Mouse (Mus musculus) small intestine, adult 2 months (tissue): ENCODE data around the gene Cacna1a. TPM values are rescaled to one million over a fixed set of nuclear protein-coding genes. Genes with fewer than 3 reads are reported as not detected.
A peak's percentile ranks its signal among the peaks of the same experiment; 100 is the strongest.

Source experiments
- H3K27ac ChIP-seq: fragments of 200-500 bp; 2 replicates; pipeline ENCODE4 v1.5.1; 2012; ENCODE audit warnings: low read depth, low read length, control low read depth, inconsistent platforms; ENCODE audit not compliant: insufficient read depth
- H3K27me3 ChIP-seq: fragments of 200-500 bp; 2 replicates; pipeline ENCODE4 v1.6.1; 2012; ENCODE audit warnings: mild to moderate bottlenecking, moderate library complexity, low read length, inconsistent platforms; ENCODE audit not compliant: control insufficient read depth, insufficient read depth
- H3K36me3 ChIP-seq: fragments of 200-500 bp; 2 replicates; pipeline ENCODE4 v1.6.1; 2012; ENCODE audit warnings: mild to moderate bottlenecking, low read length, control low read depth, inconsistent platforms; ENCODE audit not compliant: control insufficient read depth, insufficient read depth
- H3K4me1 ChIP-seq: fragments of 200-500 bp; 2 replicates; pipeline ENCODE4 v1.6.1; 2012; ENCODE audit warnings: low read length, inconsistent platforms, mixed read lengths; ENCODE audit not compliant: control insufficient read depth, insufficient read depth, insufficient read length
- H3K4me3 ChIP-seq: fragments of 200-500 bp; 2 replicates; pipeline ENCODE4 v1.5.1; 2012; ENCODE audit warnings: low read depth, mild to moderate bottlenecking, control low read depth, inconsistent platforms, low read length, moderate library complexity
- CTCF ChIP-seq: fragments of 200-500 bp; IDR thresholded peaks from 2 replicates; pipeline ENCODE4 v1.5.1; 2012; ENCODE audit warnings: low read depth, mild to moderate bottlenecking, control low read depth, inconsistent platforms, low read length, moderate library complexity, mixed read lengths; ENCODE audit not compliant: insufficient replicate concordance, insufficient read length; ENCODE audit errors: extremely low read depth
- POLR2A ChIP-seq: fragments of 200-500 bp; IDR thresholded peaks from 2 replicates; pipeline ENCODE4 v1.6.1; 2012; ENCODE audit warnings: low read depth, mild to moderate bottlenecking, control low read depth, inconsistent platforms, low read length, moderate library complexity
- WGBS: fragments of 180-500 bp; shearing (Covaris S2); methylation state at CpG from one replicate; pipeline ENCODE4 v1.1.7; 2018; 5-methylcytosine and 5-hydroxymethylcytosine counted together
- polyA plus RNA-seq: library from polyadenylated mRNA; depleted of rRNA; stranded (reverse); fragments of >200 nt; gene quantifications from 2 replicates; pipeline ENCODE4 v1.2.3, GENCODE M21; 2012; rRNA removed

The Cacna1a gene
- 5.2 and 23.5 TPM in 2 replicates for polyA plus RNA-seq

DNA sequence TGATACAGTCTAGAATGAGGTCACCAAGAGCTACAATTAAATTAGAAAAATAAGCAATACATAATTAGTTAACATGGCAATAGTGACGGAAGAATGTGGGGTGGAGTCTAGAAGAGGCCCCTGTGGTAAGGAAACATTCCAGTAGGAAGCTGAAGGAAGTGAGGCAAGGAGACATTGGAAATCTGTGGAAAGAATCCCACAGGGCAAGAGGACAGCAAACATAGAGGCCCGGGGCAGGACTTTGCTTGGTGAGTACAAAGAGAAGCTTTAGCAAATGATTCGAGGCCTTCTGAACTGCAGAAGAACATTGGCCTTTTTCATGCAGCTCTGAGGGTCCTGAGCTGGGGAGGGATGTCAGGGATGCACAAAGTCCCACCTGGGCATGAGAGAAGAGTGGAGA lies at the start of gene Cacna1a:
Gene Cacna1a, plus strand, starts transcription at position 166 of the 400 bp plus-strand sequence.
- TF ChIP-seq CTCF = no peak
- TF ChIP-seq POLR2A = no peak
- Histone ChIP-seq H3K27ac (no peak within 1 kb of the TSS), H3K36me3 (no peaks in the 10 kb centered on the region), H3K27me3 (no peaks in the 10 kb centered on the region), H3K4me1 (no peaks in the 10 kb centered on the region), H3K4me3 (no peak within 1 kb of the TSS)
- 34% methylated on average over 3 of the region's 3 CpGs for WGBS

DNA sequence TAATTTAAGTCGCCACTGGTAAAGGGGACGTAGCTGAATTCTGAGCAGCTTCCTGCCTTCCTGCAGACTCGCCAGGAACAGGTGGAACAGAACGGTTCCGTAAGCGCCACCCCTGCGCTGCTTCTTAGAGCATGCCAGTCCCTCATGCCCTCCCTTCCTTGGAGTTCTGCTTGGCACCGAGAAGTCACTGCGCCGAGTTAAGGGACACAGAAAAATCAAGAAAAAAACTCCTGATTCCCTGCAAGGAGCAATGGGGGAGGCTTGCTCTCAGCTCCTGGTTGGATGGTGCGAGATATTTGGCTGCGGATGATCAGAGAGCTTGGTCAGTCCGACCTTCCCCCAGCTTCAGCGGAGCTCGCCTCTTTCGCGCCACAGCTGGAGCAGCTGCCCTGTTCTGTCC lies 49.7 kb upstream of the Cacna1a start:
- Histone ChIP-seq H3K27me3 (no peaks in the 10 kb centered on the region), H3K4me1 (peaks cover 13% of the 10 kb centered on the region), H3K4me3 (peak overlapping the region; percentile 51), H3K27ac (no peak overlapping the region), H3K36me3 (no peaks in the 10 kb centered on the region)
- 11% methylated on average over 17 of the region's 17 CpGs for WGBS
- no peak for TF ChIP-seq POLR2A
- no peak for TF ChIP-seq CTCF

- Histone ChIP-seq H3K4me1 (peaks cover 10% of the 10 kb centered on the region), H3K27me3 (no peaks in the 10 kb centered on the region), H3K36me3 (no peaks in the 10 kb centered on the region), H3K4me3 (no peak overlapping the region), H3K27ac (no peak overlapping the region)
- TF ChIP-seq POLR2A (no peak), CTCF (no peak)
- WGBS = 14% methylated on average over 7 of the region's 7 CpGs
Measured at GRCm38 (mm10) chr8:84339320-84339719, 48.9 kb upstream of the Cacna1a start.

GRCm38 (mm10) chr8:84339867-84340266 lies 48.4 kb upstream of the Cacna1a start:
- TF ChIP-seq CTCF (no peak), POLR2A (no peak)
- H3K4me3 ChIP-seq = no peak overlapping the region
- H3K27me3 ChIP-seq = no peaks in the 10 kb centered on the region
- H3K4me1 ChIP-seq = peaks cover 6% of the 10 kb centered on the region; the same call in 1 of the 2 replicates
- H3K27ac ChIP-seq = no peak overlapping the region
- 49% methylated on average over 4 of the region's 4 CpGs for WGBS
- H3K36me3 ChIP-seq = no peaks in the 10 kb centered on the region

DNA sequence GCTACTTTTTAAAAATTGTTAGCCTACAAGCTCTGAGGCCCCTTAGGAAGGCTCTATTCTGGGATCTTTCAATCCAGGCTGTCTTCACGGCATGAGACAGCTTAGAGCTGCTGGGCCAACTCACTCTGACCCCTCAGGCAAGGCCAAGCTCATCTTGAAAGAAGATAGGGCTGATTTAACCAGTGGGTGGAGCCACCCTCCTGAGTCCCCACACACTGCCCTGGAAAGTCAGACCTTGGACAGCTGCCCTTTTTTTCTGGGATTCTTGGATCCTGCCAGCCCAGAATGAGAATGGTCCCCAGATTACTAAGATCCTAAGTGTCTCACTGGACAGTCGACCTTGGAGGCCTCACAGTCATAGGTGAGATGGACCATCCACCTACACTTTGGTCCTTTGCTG lies 47.6 kb upstream of the Cacna1a start:
- no peaks in the 10 kb centered on the region for H3K36me3 ChIP-seq
- peaks cover 5% of the 10 kb centered on the region; the same call in 1 of the 2 replicates for H3K4me1 ChIP-seq
- H3K4me3 ChIP-seq = no peak overlapping the region
- no peaks in the 10 kb centered on the region for H3K27me3 ChIP-seq
- no peak for TF ChIP-seq POLR2A
- TF ChIP-seq CTCF = no peak
- 9% methylated on average over 2 of the region's 2 CpGs for WGBS
- H3K27ac ChIP-seq = no peak overlapping the region

DNA sequence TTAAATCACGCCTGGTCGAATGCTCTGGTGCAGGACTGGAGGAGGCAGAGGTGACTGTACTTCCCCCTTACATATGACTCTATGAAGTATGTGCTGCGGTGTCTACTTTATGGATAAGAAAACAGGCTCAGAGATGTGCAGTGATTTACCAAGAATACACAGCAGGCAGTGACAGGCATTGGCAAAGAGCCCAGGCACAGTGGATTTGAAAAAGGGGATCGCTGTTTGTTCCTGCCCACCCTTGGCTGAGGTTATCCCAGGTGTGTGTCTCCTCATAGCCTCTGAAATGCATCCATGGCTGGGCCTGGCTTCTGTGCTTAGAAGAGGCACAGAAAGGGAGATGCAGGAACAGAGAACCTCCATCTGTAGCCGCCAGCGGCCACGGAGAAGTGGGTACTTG lies 42.7 kb upstream of the Cacna1a start:
- TF ChIP-seq CTCF (no peak), POLR2A (no peak)
- Histone ChIP-seq H3K4me1 (peaks cover 2% of the 10 kb centered on the region; the same call in 1 of the 2 replicates), H3K36me3 (no peaks in the 10 kb centered on the region), H3K27me3 (no peaks in the 10 kb centered on the region), H3K27ac (no peak overlapping the region), H3K4me3 (no peak overlapping the region)
- 86% methylated on average over 7 of the region's 7 CpGs for WGBS

DNA sequence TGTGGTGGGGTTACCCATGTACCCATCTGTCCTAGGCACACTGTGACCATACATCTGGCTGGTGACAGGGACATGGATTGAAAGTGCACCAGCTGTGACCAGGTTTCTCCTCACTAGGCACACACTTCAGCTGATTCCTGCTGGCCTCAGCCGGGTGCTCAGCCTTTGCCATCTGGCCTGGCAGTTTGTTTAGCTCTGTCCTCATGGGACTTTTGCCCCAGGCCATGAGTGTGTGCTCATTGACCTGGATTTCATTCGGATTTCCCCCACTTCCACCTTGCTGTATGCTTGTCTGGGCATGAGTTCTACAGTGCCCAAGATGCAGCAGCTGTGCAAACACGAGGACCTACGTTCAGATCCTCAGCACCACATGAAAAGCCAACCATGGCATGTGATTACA lies 41.8 kb upstream of the Cacna1a start:
- WGBS = 19% methylated on average over 4 of the region's 4 CpGs
- Histone ChIP-seq H3K27me3 (no peaks in the 10 kb centered on the region), H3K27ac (no peak overlapping the region), H3K4me3 (no peak overlapping the region), H3K36me3 (no peaks in the 10 kb centered on the region), H3K4me1 (peaks cover 2% of the 10 kb centered on the region; the same call in 1 of the 2 replicates)
- TF ChIP-seq CTCF (no peak), POLR2A (no peak)
